Mouse (Mus musculus): ENCODE results near the gene Socs1. TPM values are rescaled to one million over a fixed set of nuclear protein-coding genes. Genes with fewer than 3 reads are reported as not detected.

Gene Socs1
- polyA plus RNA-seq, 1 experiment, result 2.7 TPM

DNA sequence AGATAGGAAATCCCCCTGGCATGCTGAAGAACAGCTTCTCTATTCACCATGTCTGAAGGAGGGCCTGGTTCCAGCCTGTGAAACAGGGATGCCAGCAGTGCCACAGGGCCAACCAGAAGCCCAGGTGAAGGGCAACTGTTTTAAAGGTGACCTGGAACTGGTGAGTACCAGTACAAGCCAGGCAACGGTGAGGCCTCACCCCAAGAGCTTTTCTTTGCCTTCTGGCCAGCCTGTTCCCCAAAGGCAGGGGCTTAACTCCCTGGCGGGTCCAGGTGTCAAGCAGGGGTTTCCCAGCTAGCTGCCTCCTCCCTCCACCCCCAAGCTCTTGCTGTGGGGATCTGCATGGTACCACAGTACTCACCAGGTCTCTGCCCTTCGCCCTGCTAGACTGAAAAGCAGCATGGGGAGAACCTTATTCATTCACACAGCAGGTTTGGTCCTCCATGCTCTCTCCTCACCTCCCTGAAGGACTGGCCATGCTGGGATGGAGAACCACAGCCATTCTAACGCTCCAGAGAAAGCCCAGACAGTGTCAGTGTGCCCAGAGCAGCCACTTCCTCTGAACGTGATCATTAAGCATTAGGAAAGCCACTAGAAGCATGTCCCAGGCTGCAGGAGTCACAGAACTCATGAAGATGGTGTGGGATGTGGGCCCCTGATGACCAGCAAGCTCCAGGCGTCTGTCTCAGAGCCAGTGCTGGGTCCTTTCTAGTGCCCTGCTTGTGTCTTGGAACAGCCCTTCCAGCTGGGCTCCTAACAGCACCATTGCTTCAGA, 2.8 kb downstream of the Socs1 start:
- TF ChIP-seq CTCF (conservative IDR thresholded peaks at IDR 0.05; ENCODE audit: insufficient read depth, insufficient read length, low read depth, low read length) (no peak), POLR2A (IDR thresholded peaks at IDR 0.05; ENCODE audit: low read depth, low read length) (no peak)
- 63% methylated on average over 6 of the region's 6 CpGs for WGBS
- peak; percentile 40 for DNase-seq
- no peaks in the 10 kb centered on the region for H3K27me3 ChIP-seq (replicated peaks; ENCODE audit: control insufficient read depth, insufficient read depth, low read length)
- H3K4me1 ChIP-seq (ENCODE audit: control insufficient read depth, insufficient read depth, low read length), result no peaks in the 10 kb centered on the region
- H3K4me3 ChIP-seq (ENCODE audit: insufficient read depth, low read depth, low read length), result no peak overlapping the region
- no peaks in the 10 kb centered on the region for H3K36me3 ChIP-seq (ENCODE audit: control insufficient read depth, insufficient read depth, low read length)
- no peak overlapping the region for H3K27ac ChIP-seq (ENCODE audit: insufficient read depth, low read depth, low read length)

DNA sequence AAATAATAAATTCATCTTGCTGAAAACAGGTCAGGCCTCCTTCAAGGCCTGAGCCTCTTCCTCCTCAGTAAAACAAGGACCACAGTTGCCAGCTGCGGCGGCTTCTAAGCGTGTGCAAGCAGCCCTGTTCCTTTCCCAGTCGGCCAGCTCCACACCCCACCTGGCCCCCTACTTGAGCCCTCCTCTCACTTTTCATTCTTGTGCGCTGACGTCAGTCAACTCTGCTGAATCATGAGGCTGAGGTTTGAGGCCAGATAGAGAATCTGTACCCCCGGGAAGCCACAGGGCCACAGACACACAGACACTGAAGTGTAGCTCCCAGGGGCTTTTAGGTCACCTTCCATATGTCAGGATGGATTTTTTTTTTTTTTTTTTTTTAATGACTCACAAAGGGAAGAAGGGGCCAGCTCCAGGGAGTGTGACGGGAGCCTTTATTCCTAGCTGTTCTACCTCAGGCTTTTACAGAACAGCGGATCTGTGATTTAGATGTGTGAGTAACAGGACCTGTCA, 3.4 kb downstream of the Socs1 start:
- WGBS, result 81% methylated on average over 9 of the region's 9 CpGs
- H3K4me3 ChIP-seq (ENCODE audit: insufficient read depth, low read depth, low read length), result no peak overlapping the region
- H3K27ac ChIP-seq (ENCODE audit: insufficient read depth, low read depth, low read length), result no peak overlapping the region
- TF ChIP-seq POLR2A (IDR thresholded peaks at IDR 0.05; ENCODE audit: low read depth, low read length) (no peak), CTCF (conservative IDR thresholded peaks at IDR 0.05; ENCODE audit: insufficient read depth, insufficient read length, low read depth, low read length) (no peak)
- DNase-seq, result no peak
- H3K36me3 ChIP-seq (ENCODE audit: control insufficient read depth, insufficient read depth, low read length), result no peaks in the 10 kb centered on the region
- H3K27me3 ChIP-seq (replicated peaks; ENCODE audit: control insufficient read depth, insufficient read depth, low read length), result no peaks in the 10 kb centered on the region
- no peaks in the 10 kb centered on the region for H3K4me1 ChIP-seq (ENCODE audit: control insufficient read depth, insufficient read depth, low read length)

GRCm38 (mm10) chr16:10780631-10781120, 4.7 kb downstream of the Socs1 start:
- TF ChIP-seq CTCF (conservative IDR thresholded peaks at IDR 0.05; ENCODE audit: insufficient read depth, insufficient read length, low read depth, low read length) (no peak), POLR2A (IDR thresholded peaks at IDR 0.05; ENCODE audit: low read depth, low read length) (no peak)
- Histone ChIP-seq H3K27me3 (replicated peaks; ENCODE audit: control insufficient read depth, insufficient read depth, low read length) (no peaks in the 10 kb centered on the region), H3K27ac (ENCODE audit: insufficient read depth, low read depth, low read length) (no peak overlapping the region), H3K4me3 (ENCODE audit: insufficient read depth, low read depth, low read length) (no peak overlapping the region), H3K36me3 (ENCODE audit: control insufficient read depth, insufficient read depth, low read length) (no peaks in the 10 kb centered on the region), H3K4me1 (ENCODE audit: control insufficient read depth, insufficient read depth, low read length) (no peaks in the 10 kb centered on the region)
- no peak for DNase-seq
- 86% methylated on average over 5 of the region's 5 CpGs for WGBS

GRCm38 (mm10) chr16:10777579-10778160, 7.7 kb downstream of the Socs1 start:
- H3K36me3 ChIP-seq (ENCODE audit: control insufficient read depth, insufficient read depth, low read length), result no peaks in the 10 kb centered on the region
- no peak overlapping the region for H3K4me3 ChIP-seq (ENCODE audit: insufficient read depth, low read depth, low read length)
- 84% methylated on average over 5 of the region's 5 CpGs for WGBS
- H3K4me1 ChIP-seq (ENCODE audit: control insufficient read depth, insufficient read depth, low read length), result no peaks in the 10 kb centered on the region
- TF ChIP-seq POLR2A (IDR thresholded peaks at IDR 0.05; ENCODE audit: low read depth, low read length), result no peak
- TF ChIP-seq CTCF (conservative IDR thresholded peaks at IDR 0.05; ENCODE audit: insufficient read depth, insufficient read length, low read depth, low read length), result no peak
- DNase-seq, result no peak
- H3K27me3 ChIP-seq (replicated peaks; ENCODE audit: control insufficient read depth, insufficient read depth, low read length), result no peaks in the 10 kb centered on the region
- no peak overlapping the region for H3K27ac ChIP-seq (ENCODE audit: insufficient read depth, low read depth, low read length)

DNA sequence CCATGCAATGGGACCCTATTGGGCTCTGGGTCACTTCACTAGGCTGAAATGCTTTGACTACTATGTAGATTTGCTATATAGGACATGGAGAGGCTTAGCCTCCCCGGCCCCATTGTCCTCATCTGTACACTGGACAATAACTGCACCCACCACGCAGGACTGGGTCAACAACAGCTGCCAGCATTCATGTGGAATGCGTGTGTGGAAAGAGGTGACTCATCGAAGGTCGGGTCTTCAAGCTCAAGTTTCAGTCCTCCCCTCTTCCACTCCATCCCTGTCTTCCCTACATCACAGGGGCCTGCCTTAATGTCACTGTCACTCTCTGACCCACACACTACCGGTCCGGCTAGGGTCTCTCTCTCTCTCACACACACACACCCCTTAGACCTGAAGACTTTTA, 9.0 kb downstream of the Socs1 start:
- DNase-seq, result no peak
- Histone ChIP-seq H3K4me1 (ENCODE audit: control insufficient read depth, insufficient read depth, low read length) (no peaks in the 10 kb centered on the region), H3K36me3 (ENCODE audit: control insufficient read depth, insufficient read depth, low read length) (no peaks in the 10 kb centered on the region), H3K4me3 (ENCODE audit: insufficient read depth, low read depth, low read length) (no peak overlapping the region), H3K27ac (ENCODE audit: insufficient read depth, low read depth, low read length) (no peak overlapping the region), H3K27me3 (replicated peaks; ENCODE audit: control insufficient read depth, insufficient read depth, low read length) (no peaks in the 10 kb centered on the region)
- TF ChIP-seq POLR2A (IDR thresholded peaks at IDR 0.05; ENCODE audit: low read depth, low read length) (no peak), CTCF (conservative IDR thresholded peaks at IDR 0.05; ENCODE audit: insufficient read depth, insufficient read length, low read depth, low read length) (no peak)
- WGBS, result 44% methylated on average over 7 of the region's 7 CpGs

GRCm38 (mm10) chr16:10774726-10775125, 10.6 kb downstream of the Socs1 start:
- no peaks in the 10 kb centered on the region for H3K27me3 ChIP-seq (replicated peaks; ENCODE audit: control insufficient read depth, insufficient read depth, low read length)
- 77% methylated on average over 4 of the region's 4 CpGs for WGBS
- DNase-seq, result no peak
- TF ChIP-seq POLR2A (IDR thresholded peaks at IDR 0.05; ENCODE audit: low read depth, low read length) (no peak), CTCF (conservative IDR thresholded peaks at IDR 0.05; ENCODE audit: insufficient read depth, insufficient read length, low read depth, low read length) (no peak)
- H3K4me3 ChIP-seq (ENCODE audit: insufficient read depth, low read depth, low read length), result no peak overlapping the region
- no peak overlapping the region for H3K27ac ChIP-seq (ENCODE audit: insufficient read depth, low read depth, low read length)
- no peaks in the 10 kb centered on the region for H3K4me1 ChIP-seq (ENCODE audit: control insufficient read depth, insufficient read depth, low read length)
- no peaks in the 10 kb centered on the region for H3K36me3 ChIP-seq (ENCODE audit: control insufficient read depth, insufficient read depth, low read length)

DNA sequence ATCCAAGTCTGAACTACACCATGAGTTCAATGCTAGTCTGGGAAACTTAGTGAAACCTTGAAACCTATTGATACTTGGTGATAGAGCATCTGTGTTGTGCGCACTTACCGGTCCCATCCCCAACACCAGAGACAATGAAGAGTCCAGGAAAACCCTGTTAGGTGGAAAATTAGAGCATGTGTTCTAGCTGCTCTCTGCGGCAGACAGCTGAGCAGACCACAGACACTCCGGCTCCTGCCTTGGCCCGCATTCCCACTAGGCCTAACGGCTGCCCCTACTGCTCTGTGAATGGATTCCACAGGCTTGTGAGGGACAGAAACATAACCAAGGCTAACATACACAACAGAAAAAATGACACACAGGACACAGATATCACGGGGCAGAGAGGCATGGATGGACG, 11.8 kb downstream of the Socs1 start:
- WGBS, result 95% methylated on average over 8 of the region's 8 CpGs
- Histone ChIP-seq H3K4me1 (ENCODE audit: control insufficient read depth, insufficient read depth, low read length) (no peaks in the 10 kb centered on the region), H3K4me3 (ENCODE audit: insufficient read depth, low read depth, low read length) (no peak overlapping the region), H3K27me3 (replicated peaks; ENCODE audit: control insufficient read depth, insufficient read depth, low read length) (no peaks in the 10 kb centered on the region), H3K27ac (ENCODE audit: insufficient read depth, low read depth, low read length) (no peak overlapping the region), H3K36me3 (ENCODE audit: control insufficient read depth, insufficient read depth, low read length) (no peaks in the 10 kb centered on the region)
- no peak for DNase-seq
- TF ChIP-seq POLR2A (IDR thresholded peaks at IDR 0.05; ENCODE audit: low read depth, low read length) (no peak), CTCF (conservative IDR thresholded peaks at IDR 0.05; ENCODE audit: insufficient read depth, insufficient read length, low read depth, low read length) (no peak)

Data from kidney, adult 2 months (tissue).